Mouse (Mus musculus) CD8-positive naive resting alpha-beta T cell, adult 2 months (primary cell): ENCODE results near the gene Anks1.
"Not testable (repeated sequence)": the region's sequence is repeated elsewhere in the genome, so short reads cannot be mapped to it uniquely, and the experiment has no call there.

Experiments
- DNase-seq, 2 experiments: peaks; one replicate each; pipeline ENCODE4 v3.0.0; 2022; ENCODE audit warnings: low read depth in 2 of 2, low spot score in 2 of 2

The Anks1 gene

DNA sequence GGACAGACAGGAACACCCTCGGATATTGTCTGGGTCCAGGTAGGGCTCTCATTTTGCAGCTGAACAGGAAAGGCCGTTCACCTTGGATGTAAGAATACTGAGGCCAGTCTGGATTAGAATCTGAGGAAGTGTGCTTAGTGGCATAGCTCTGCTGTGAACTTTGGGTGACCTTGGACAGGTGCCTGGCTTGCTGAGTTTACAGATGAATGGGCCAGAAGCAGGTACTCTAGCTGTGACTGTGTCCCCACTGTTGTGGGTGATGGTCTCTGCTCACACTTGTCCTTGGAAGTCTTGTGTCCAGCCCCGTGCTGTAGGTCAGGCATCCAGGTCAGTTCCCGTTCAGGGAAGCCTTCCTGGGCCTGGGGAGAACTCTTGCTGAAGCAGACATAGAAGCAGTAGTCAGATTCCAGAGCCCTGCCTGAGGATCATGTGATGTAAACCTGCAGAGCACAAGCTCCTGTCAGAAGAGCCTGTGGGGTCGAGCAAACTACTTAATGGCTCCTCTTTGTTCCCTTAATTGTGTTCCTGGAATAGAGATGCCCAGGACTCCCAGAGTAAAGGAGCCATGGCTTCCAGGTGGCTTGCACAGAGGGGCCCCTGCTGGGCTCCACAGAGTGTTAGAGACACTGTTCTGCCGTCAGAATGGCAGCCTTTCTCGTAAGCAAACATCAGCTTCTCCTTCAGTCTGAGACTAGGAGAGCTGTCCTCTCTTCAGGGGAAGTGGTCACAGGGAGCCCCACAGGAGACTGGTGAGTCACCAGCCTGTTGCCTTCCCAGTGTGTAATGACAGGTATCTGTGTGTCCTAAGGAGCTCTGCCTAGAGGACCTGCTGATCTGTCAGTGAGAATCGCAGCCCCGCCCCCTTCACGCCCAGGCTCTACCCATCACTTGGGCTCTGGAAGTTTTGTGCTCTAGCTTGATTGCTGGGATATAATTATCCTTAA is 85.2 kb downstream of the Anks1 start:
- DNase-seq, result no peak

DNA sequence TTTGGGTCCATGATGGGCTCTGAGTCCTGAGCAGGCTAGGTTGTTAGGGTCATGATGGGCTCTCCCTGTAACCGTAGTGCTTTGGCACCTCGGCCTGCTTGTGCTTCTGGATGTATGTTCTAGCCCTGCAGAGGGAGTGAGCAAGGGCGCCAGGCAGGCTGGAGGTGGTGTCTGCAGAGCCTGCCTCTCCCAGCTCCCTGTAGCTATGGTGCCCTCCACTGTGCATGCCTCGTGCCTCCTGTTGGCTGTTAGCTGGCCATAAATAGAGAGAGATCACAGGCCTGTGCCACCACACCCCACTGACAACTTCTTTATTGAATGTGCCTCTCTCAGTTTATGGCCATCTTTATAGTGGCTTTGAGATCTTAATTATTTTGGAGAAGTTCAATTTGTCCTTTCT is 87.2 kb downstream of the Anks1 start:
- DNase-seq, result no peak

GRCm38 (mm10) chr17:27997212-27997611 is 88.1 kb downstream of the Anks1 start:
- peak; percentile 50 to 53 for DNase-seq

GRCm38 (mm10) chr17:27999683-28000273 is 90.7 kb downstream of the Anks1 start:
- not testable (repeated sequence) for DNase-seq

DNA sequence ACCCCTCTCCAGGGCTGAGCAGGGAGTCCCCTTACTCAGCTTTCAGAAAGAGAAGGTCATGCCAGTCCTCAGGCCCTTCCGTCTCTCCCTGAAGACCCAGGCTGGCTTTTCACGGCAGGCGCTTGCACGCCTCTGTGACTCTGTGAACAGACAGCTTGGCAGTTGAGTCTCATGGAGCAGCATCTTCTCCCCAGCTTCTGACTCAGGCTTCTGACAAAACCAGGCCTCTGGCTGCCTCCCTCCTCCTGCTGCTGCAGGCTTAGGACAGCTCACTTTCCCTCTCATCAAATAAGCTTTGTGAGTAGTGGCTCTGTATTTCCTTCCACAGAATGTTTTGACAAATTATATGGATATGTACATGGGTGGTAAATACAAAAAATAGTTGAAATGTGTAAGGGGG is 91.3 kb downstream of the Anks1 start:
- no peak for DNase-seq

DNA sequence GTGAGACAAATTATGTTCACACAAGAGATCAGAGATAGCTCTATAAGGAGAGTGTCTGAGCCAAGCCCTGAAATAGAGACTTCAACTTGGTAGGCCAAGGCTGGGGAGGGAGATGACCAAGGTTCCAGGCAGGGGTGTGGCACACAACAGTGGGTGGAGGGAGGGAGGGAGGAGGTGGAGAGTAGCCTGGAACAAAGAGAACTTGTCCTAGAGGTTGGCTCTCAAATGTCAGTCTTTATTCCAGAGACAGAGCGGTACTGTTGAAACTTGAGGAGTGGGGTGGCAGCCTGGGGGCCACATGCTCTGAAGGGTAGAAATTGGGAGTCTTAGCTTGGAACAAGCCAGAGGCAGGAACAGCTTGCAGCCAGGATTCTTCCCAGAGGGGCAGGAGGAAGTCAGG is 91.7 kb downstream of the Anks1 start:
- no peak for DNase-seq

- no peak for DNase-seq
Observed at GRCm38 (mm10) chr17:28005393-28005792, 96.3 kb downstream of the Anks1 start.

DNA sequence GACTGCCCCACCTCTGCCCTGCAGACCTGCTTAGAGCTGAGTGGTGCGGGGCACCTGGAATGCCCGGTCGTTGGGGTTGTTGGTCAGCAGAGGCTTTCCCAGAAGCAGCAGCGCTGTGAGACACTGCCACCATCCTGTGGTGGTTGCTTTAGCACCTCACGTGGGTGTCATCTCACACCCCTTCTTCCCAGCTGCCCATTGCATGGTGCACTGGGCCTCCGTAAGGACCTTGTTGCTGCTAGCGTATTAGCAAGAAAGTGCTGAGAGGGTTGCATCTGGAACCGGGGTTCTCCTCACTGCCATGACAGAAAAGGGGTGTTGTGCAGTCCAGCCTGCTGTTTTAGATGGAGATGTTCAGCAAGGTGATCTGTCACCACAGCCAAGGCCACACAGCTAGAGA is 97.1 kb downstream of the Anks1 start:
- DNase-seq, result no peak

DNA sequence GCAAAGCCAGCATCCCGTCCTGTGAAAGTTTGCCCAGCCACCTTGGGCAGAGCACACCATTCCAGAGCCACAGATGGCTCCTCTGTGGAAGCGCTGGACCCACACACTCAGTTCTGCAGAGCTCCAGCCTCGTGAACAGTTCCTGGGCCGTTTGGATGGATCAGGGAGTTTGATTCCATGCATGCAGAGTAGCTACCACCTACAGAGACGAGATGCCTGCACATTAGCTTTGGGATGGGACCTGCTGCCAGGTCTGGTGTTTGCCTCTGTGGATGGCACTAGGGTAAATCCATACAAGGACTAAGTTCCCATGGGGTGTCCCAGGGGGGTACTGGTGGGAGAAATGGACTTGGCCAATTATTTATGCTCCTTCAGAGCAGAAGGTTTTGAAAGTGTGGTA is 97.5 kb downstream of the Anks1 start:
- no peak for DNase-seq

DNA sequence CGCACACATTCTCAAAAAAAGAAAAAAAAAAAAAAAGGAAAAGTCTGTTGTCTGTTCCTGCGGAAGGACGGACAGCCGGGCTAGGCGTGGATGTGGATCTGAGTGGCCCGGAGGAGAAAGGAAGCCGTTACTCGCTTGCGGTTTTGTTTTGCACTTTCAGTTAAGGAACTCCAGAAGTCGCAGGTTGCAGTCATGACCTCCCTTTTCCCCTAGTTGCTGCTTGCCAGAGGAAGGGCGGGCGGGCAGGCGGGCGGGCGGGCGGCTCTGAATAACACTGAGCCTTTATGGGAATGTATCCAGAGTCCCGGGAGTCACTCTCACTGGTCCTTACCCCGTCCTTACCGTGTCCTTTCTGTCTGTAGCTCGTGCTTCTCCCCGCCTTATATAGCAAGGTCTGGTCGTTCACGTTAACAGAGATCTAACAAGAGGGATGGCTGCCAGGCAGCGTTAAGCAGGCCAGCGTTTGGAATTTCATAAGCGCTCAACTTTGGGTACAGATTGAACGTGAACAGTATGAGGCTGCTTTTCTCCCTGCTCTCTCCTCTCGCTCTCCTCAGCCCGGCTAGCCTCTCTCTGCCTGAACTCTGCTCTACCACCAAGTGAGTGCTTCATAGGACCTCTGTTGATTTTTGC is 98.2 kb downstream of the Anks1 start:
- no peak for DNase-seq

- DNase-seq, result no peak
Observed at GRCm38 (mm10) chr17:28007857-28008564, 98.9 kb downstream of the Anks1 start.

GRCm38 (mm10) chr17:28008565-28008981 is 99.5 kb downstream of the Anks1 start:
- no peak for DNase-seq

GRCm38 (mm10) chr17:28009066-28009715 is 100.1 kb downstream of the Anks1 start:
- DNase-seq, result no peak

GRCm38 (mm10) chr17:28009716-28010114 is 100.6 kb downstream of the Anks1 start:
- DNase-seq, result no peak

GRCm38 (mm10) chr17:28010925-28011324 is 101.8 kb downstream of the Anks1 start:
- DNase-seq, result no peak

DNA sequence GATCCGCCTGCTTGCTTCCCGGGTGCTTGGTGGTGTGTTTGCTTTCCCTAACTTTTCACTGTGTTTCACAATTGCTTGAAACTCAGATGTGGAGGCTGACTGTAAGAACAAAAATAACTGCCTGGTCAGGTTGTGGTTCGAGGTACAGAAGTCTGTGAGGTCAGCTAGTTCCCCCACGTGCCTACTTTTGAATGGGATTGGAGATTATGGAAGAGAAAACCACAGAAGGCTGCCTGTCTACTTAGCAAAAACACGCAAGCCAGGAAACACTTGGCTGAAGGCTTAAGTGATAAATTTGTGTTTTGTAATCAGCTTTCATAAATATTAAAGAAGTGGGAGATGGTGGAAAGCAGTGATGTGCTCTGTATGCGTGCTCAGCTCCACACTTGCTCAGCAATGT is 103.7 kb downstream of the Anks1 start:
- no peak for DNase-seq

GRCm38 (mm10) chr17:28013259-28013875 is 104.3 kb downstream of the Anks1 start:
- peak; percentile 63 to 72 for DNase-seq

- no peak for DNase-seq
Observed at GRCm38 (mm10) chr17:28014449-28014848, 105.3 kb downstream of the Anks1 start.

GRCm38 (mm10) chr17:28015068-28015730 is 106.1 kb downstream of the Anks1 start:
- peak in 1 of 2 experiments; percentile 32 for DNase-seq
